Mouse (Mus musculus) thymus, adult 2 months (tissue): ENCODE measurements around the gene Zdhhc20. TPM values are rescaled to one million over a fixed set of nuclear protein-coding genes. Genes with fewer than 3 reads are reported as not detected.

ENCODE experiments used
- DNase-seq: peaks from one replicate; pipeline ENCODE4 v3.0.0; 2021
- H3K27ac ChIP-seq: fragments of 200-500 bp; 2 replicates; pipeline ENCODE4 v1.5.1; 2012; ENCODE audit warnings: low read length, control low read depth; ENCODE audit not compliant: control insufficient read depth, insufficient read depth
- H3K27me3 ChIP-seq: fragments of 200-500 bp; 2 replicates; pipeline ENCODE4 v1.6.1; 2012; ENCODE audit warnings: mild to moderate bottlenecking, low read length, moderate library complexity, mixed read lengths; ENCODE audit not compliant: control insufficient read depth, insufficient read depth
- H3K36me3 ChIP-seq: fragments of 200-500 bp; 2 replicates; pipeline ENCODE4 v1.6.1; 2012; ENCODE audit warnings: mild to moderate bottlenecking, low read length, moderate library complexity; ENCODE audit not compliant: control insufficient read depth, insufficient read depth
- H3K4me1 ChIP-seq: fragments of 200-500 bp; replicated peaks from 2 replicates; pipeline ENCODE4 v1.6.1; 2012; ENCODE audit warnings: low read length; ENCODE audit not compliant: control insufficient read depth, insufficient read depth
- H3K4me3 ChIP-seq: fragments of 200-500 bp; 2 replicates; pipeline ENCODE4 v1.5.1; 2012; ENCODE audit warnings: mild to moderate bottlenecking, low read length, control low read depth, moderate library complexity; ENCODE audit not compliant: control insufficient read depth, insufficient read depth
- CTCF ChIP-seq: fragments of 200-500 bp; IDR thresholded peaks from 2 replicates; pipeline ENCODE4 v1.5.1; 2012; ENCODE audit warnings: mild to moderate bottlenecking, control low read depth, low read length, moderate library complexity, borderline replicate concordance; ENCODE audit not compliant: control insufficient read depth, poor library complexity, insufficient read depth; ENCODE audit errors: extremely low read depth
- POLR2A ChIP-seq: fragments of 200-500 bp; IDR thresholded peaks from 2 replicates; pipeline ENCODE4 v1.6.1; 2012; ENCODE audit warnings: mild to moderate bottlenecking, low read length, control low read depth, moderate library complexity; ENCODE audit not compliant: control insufficient read depth, poor library complexity, insufficient read depth; ENCODE audit errors: extremely low read depth
- WGBS: fragments of 180-500 bp; shearing (Covaris S2); methylation state at CpG from one replicate; pipeline ENCODE4 v1.1.7; 2018; 5-methylcytosine and 5-hydroxymethylcytosine counted together
- polyA plus RNA-seq: library from polyadenylated mRNA; depleted of rRNA; stranded (reverse); fragments of >200 nt; gene quantifications from 2 replicates; pipeline ENCODE4 v1.2.3, GENCODE M21; 2012

The Zdhhc20 gene
- polyA plus RNA-seq, 1 experiment: 12.4 TPM

DNA sequence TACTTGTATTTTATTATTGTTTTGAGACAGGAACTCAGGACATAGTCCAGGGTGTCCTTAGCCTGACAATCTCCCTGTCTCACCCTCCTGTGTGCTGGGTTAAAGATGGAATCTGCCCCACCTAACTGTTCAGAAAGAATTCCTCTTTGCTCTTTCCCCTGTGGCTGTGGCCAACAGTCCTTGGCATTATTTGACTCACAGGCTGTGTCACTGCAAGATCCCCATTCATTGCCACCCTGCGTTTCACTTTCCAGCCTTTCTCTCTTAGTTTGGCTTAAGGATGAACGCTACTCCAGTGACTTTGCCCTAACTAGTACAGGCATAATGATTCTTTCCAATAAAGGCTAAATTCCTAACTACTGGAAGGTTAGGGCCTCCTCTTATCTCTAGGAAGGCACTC is 4.3 kb upstream of the Zdhhc20 start:
- WGBS: 100% methylated on average over 2 of the region's 2 CpGs

GRCm38 (mm10) chr14:57892961-57893360 is 2.9 kb upstream of the Zdhhc20 start:
- H3K4me3 ChIP-seq: no peak overlapping the region
- TF ChIP-seq POLR2A: no peak
- TF ChIP-seq CTCF: no peak
- no peaks in the 10 kb centered on the region for H3K36me3 ChIP-seq
- H3K27ac ChIP-seq: no peak overlapping the region
- no peak for DNase-seq
- WGBS: 100% methylated on average over 1 of the region's 1 CpGs
- H3K4me1 ChIP-seq: peaks cover 7% of the 10 kb centered on the region; the same call in 1 of the 2 replicates
- H3K27me3 ChIP-seq: no peaks in the 10 kb centered on the region

More for the DNA sequence above, 4.3 kb upstream of the Zdhhc20 start:
- Histone ChIP-seq H3K4me1 (peaks cover 5% of the 10 kb centered on the region; the same call in 1 of the 2 replicates), H3K27ac (no peak overlapping the region), H3K36me3 (no peaks in the 10 kb centered on the region), H3K4me3 (no peak overlapping the region), H3K27me3 (no peaks in the 10 kb centered on the region)
- no peak for DNase-seq
- no peak for TF ChIP-seq POLR2A
- no peak for TF ChIP-seq CTCF

- Histone ChIP-seq H3K27me3 (no peaks in the 10 kb centered on the region), H3K4me1 (peaks cover 7% of the 10 kb centered on the region), H3K36me3 (no peaks in the 10 kb centered on the region), H3K27ac (peak overlapping the region; percentile 9; the same call in 1 of the 2 replicates), H3K4me3 (peak overlapping the region; percentile 90)
- WGBS: under 1% methylated on average over 37 of the region's 37 CpGs
- peak; percentile 69 for DNase-seq
- no peak for TF ChIP-seq POLR2A
- TF ChIP-seq CTCF: no peak
These were observed 500 bp downstream of the Zdhhc20 start for GRCm38 (mm10) chr14:57889541-57890010.

DNA sequence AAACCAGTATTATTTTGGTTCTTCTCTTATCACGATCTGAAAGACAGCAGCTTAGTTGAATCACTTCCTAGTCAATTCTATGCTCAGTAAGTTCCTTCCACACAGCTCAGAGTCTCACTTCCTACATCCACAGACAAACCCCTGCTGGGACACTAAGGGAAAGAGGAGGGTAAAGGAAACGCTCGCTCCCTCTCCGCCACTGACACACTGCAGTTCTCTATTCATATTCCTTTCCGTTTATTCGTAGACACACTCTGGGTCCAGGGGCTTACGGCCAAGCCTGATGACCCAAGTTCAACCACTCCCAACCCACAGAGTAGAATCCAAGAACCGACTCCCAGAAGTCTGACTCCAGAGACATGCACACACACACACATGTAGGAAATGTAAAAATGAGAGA is 2.9 kb downstream of the Zdhhc20 start:
- TF ChIP-seq CTCF (no peak), POLR2A (no peak)
- DNase-seq: no peak
- no peak overlapping the region for H3K4me3 ChIP-seq
- peaks cover 10% of the 10 kb centered on the region for H3K4me1 ChIP-seq
- H3K27ac ChIP-seq: no peak overlapping the region; the same call in 1 of the 2 replicates
- no peaks in the 10 kb centered on the region for H3K27me3 ChIP-seq
- 77% methylated on average over 8 of the region's 8 CpGs for WGBS
- H3K36me3 ChIP-seq: no peaks in the 10 kb centered on the region

DNA sequence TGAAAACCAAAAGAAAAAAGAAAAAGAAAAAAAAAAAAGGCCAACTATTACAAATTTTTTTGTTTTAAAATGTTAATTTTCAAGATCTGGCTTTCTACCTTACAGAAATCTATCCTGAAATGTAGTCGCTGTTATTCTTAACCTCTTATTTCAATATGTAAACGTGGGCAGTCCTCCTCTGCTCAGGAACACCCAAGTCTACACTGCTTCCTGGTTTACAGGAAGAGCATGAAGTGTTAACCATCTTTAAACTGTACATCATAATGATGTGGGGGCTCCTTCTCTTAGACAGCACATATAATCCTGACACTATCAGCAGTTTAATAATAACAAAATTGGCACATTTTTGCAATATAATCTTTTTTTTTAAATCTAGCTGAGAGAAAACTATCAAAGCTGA is 4.0 kb downstream of the Zdhhc20 start:
- Histone ChIP-seq H3K4me3 (no peak overlapping the region), H3K27me3 (no peaks in the 10 kb centered on the region), H3K27ac (no peak overlapping the region), H3K36me3 (no peaks in the 10 kb centered on the region), H3K4me1 (peaks cover 13% of the 10 kb centered on the region)
- no peak for DNase-seq
- 50% methylated on average over 2 of the region's 2 CpGs for WGBS
- TF ChIP-seq POLR2A (no peak), CTCF (no peak)

- 95% methylated on average over 3 of the region's 3 CpGs for WGBS
- TF ChIP-seq POLR2A (no peak), CTCF (no peak)
- Histone ChIP-seq H3K4me3 (no peak overlapping the region), H3K27me3 (no peaks in the 10 kb centered on the region), H3K36me3 (no peaks in the 10 kb centered on the region), H3K27ac (no peak overlapping the region), H3K4me1 (peaks cover 11% of the 10 kb centered on the region)
- no peak for DNase-seq
These were observed 6.7 kb downstream of the Zdhhc20 start for GRCm38 (mm10) chr14:57883341-57883740.

DNA sequence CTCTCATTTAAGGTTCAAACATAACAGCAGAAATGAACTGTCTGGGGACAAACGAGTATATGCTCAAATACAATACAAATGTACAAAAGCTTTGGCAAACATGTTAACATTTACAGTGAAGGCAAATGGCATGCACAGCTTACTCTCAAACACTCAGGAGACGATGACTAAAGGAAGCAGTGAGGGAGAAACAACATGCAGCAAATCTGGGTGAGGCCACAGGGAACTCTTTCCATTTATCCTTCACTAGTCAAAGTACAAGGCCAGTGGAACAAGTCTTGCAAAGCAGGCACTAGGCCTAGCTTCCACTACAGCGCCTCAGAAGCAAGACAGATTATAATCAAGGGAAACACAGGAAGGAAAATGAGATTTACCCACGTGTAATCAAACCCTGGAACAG is 7.4 kb downstream of the Zdhhc20 start:
- peaks cover 11% of the 10 kb centered on the region for H3K4me1 ChIP-seq
- TF ChIP-seq POLR2A: no peak
- no peak for TF ChIP-seq CTCF
- no peak for DNase-seq
- no peak overlapping the region for H3K27ac ChIP-seq
- WGBS: 63% methylated on average over 4 of the region's 4 CpGs
- H3K36me3 ChIP-seq: no peaks in the 10 kb centered on the region
- no peak overlapping the region for H3K4me3 ChIP-seq
- no peaks in the 10 kb centered on the region for H3K27me3 ChIP-seq
